Mouse (Mus musculus) CD4-positive, CD25-positive, alpha-beta regulatory T cell, adult 4 months (primary cell): Measurements from ENCODE around the gene Olfr235. TPM values are rescaled to one million over a fixed set of nuclear protein-coding genes. Genes with fewer than 3 reads are reported as not detected.
"Not testable (repeated sequence)": the region's sequence is repeated elsewhere in the genome, so short reads cannot be mapped to it uniquely, and the experiment has no call there.

Experiments used
- ATAC-seq: one replicate; pipeline ENCODE4 v1.8.0; 2017
- polyA plus RNA-seq, 2 experiments: library from polyadenylated mRNA; unstranded; fragments of 100-300 nt; shearing (Covaris generic); gene quantifications; one replicate each; pipeline ENCODE4 v1.2.1; 2017

Olfr235 gene
- not detected for polyA plus RNA-seq

DNA sequence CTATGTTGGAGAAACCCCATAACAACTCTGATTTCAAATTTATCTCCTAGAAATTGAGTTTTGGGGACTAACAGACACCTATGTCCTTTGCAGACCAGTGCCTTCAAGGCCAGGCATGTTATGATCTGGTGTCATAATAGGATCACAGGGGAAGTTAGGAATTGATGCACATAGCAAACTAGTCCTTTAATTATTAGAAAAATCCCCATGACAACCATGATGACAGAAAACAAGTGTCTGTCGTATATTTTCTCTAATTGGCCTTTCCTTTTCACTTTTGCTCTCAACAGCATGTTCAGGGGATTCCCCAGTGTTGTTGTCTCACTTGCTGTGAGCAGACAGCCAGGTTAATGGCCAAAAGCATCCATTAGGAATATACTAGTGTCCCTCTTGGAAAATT lies at the start of gene Olfr235:
Gene Olfr235, plus strand, starts transcription at position 301 of the 400 bp plus-strand sequence.
- ATAC-seq: no peak

DNA sequence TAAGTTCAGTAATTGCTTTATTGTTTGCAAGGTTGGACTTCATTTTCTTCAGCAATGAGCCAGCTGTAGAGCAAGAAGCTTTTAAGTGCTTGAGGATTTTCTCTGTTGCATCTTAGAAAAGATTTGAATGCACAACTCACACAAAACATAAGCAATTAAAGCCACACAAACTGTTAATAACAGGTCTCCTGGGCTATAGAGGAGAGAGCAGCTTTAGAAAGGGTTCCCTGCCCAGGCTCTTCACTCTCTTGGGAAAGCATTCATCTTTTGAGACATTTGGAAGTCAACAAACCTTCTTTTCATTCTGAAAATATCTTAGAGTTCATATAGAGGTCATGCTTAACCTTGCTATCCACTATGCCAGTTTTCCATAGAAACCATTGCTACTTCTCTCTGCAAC lies 28.3 kb upstream of the Olfr235 start, which contains the start of gene Olfr1432:
Gene Olfr1432, minus strand, starts transcription at position 101 of the 400 bp plus-strand sequence.
- ATAC-seq: not testable (repeated sequence)

DNA sequence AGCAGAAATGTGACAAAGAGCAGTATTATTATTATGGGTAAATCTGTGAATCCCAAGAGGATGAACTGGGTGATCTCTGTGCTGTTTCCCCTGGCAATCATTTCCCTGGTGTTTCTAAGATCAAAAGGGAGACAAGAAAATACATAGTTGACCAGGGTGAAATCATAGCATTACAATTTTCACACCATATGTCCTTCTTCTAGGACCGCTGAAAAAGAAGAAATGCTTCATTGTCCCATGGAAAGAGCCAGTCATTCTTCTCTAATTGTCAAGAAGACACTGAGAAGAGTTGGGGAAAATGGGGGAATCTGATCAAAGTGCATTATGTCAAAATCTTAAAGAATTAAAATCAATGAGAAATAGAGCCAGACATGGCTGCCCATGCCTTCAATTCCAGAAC lies 19.3 kb upstream of the Olfr235 start, which contains the start of gene Olfr262:
Gene Olfr262, minus strand, starts transcription at position 101 of the 400 bp plus-strand sequence.
- ATAC-seq: no peak

DNA sequence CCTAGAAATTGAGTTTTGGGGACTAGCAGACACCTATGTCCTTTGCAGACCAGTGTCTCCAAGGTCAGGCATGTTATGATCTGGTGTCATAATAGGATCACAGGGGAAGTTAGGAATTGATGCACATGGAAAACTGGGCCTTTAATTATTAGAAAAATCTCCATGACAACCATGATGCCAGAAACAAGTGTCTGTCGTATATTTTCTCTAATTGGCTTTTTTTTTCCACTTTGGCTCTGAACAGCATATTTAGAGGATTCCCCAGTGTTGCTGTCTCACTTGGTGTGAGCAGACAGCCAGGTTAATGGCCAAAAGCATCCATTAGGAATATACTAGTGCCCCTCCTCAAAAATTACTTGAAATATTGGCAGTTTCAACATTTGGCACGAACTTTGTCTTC lies 18.7 kb downstream of the Olfr235 start, which contains the start of gene Olfr1434:
Gene Olfr1434, plus strand, starts transcription at position 301 of the 400 bp plus-strand sequence.
- no peak for ATAC-seq

DNA sequence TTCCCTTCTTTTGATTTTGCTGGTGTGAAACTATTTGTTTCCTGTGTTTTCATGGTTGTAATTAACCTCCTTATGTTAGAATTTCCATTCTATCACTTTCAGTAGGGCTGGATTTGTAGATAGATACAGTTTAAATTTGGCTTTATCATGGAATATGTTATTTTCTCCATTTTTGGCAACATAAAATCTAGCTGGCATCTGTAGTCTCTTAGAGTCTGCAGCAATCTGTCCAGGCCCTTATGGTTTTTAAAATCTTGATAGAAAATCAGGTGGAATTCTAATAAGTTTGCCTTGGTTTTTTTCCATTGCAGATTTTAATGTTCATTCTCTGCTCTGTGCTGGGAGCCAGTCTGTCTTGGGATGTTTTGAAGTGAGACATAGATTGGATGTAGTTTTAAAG lies 32.1 kb downstream of the Olfr235 start:
- no peak for ATAC-seq

DNA sequence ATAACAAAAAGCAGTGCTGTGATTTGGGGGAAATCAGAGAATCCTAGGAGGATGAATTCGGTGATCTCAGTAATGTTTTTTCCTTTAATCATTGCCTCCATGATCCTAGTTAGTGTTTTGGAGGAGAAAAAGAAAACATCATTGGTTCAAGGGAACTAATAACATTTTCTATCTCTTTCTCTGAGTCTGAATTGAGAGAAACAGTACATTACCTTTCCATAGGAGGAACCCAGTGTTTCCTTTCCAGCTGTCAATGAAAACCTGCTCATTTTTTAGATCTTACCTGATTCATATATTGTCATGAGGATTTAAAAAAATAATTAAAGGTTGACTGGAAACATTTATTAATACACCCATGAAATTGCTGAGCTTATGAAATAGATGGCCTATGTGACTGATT lies 38.2 kb downstream of the Olfr235 start, which contains the start of gene Olfr1436:
Gene Olfr1436, minus strand, starts transcription at position 101 of the 400 bp plus-strand sequence.
- ATAC-seq: not testable (repeated sequence)

Other genes starting within 250 kb of the Olfr235 start
- under 1 TPM in 1 of 2 experiments, not detected in 1; 0.05 TPM for gene Olfr1423, start 219.7 kb upstream of the Olfr235 start, polyA plus RNA-seq
- gene Olfr1424, start 198.3 kb upstream of the Olfr235 start, polyA plus RNA-seq: not detected
- not detected for gene Olfr1425, start 183.3 kb upstream of the Olfr235 start, polyA plus RNA-seq
- gene Olfr1426, start 169.0 kb upstream of the Olfr235 start, polyA plus RNA-seq: not detected
- gene Olfr1427, start 157.7 kb upstream of the Olfr235 start, polyA plus RNA-seq: not detected
- gene Olfr1428, start 145.1 kb upstream of the Olfr235 start, polyA plus RNA-seq: not detected
- not detected for gene Olfr76, start 137.8 kb upstream of the Olfr235 start, polyA plus RNA-seq
- gene Olfr1555-ps1, start 90.9 kb upstream of the Olfr235 start, polyA plus RNA-seq: under 1 TPM in 1 of 2 experiments, not detected in 1; 0.15 TPM
- gene Olfr1431, start 60.4 kb upstream of the Olfr235 start, polyA plus RNA-seq: not detected
- under 1 TPM in 1 of 2 experiments, not detected in 1; 0.20 TPM for gene Olfr1432, start 28.4 kb upstream of the Olfr235 start, polyA plus RNA-seq
- gene Olfr262, start 19.4 kb upstream of the Olfr235 start, polyA plus RNA-seq: not detected
- not detected for gene Olfr1434, start 18.8 kb downstream of the Olfr235 start, polyA plus RNA-seq
- not detected for gene Olfr1436, start 38.1 kb downstream of the Olfr235 start, polyA plus RNA-seq
- not detected for gene Olfr1437, start 64.1 kb downstream of the Olfr235 start, polyA plus RNA-seq
- gene Olfr1438-ps1, start 74.9 kb downstream of the Olfr235 start, polyA plus RNA-seq: not detected
- under 1 TPM in 1 of 2 experiments, not detected in 1; 0.09 TPM for gene Olfr1440, start 126.2 kb downstream of the Olfr235 start, polyA plus RNA-seq
- gene Olfr1441, start 156.4 kb downstream of the Olfr235 start, polyA plus RNA-seq: not detected
- gene Pfpl, start 166.9 kb downstream of the Olfr235 start, polyA plus RNA-seq: not detected
- under 1 TPM; 0.15 to 0.44 TPM for gene Mpeg1, start 199.7 kb downstream of the Olfr235 start, polyA plus RNA-seq
- gene Dtx4, start 240.4 kb downstream of the Olfr235 start, polyA plus RNA-seq: 10 to 100 TPM in 1 of 2 experiments, 1 to 10 TPM in 1; 6.8 to 11.4 TPM